Mouse (Mus musculus): ENCODE data around the gene Hook2.

The Hook2 gene

GRCm38 (mm10) chr8:84990349-84990748, at the start of gene Hook2:
Gene Hook2, plus strand, starts transcription at chr8:84990603.
- in situ Hi-C loops (cut with MboI; ENCODE audit: low pct_unique_long_range_greater_than_20kb in 1 of 2, low sequenced_read_pairs in 2 of 2, unreplicated experiment in 1 of 2) = no loop called here

- in situ Hi-C loops (cut with MboI; ENCODE audit: low pct_unique_long_range_greater_than_20kb in 1 of 2, low sequenced_read_pairs in 2 of 2, unreplicated experiment in 1 of 2) = no loop called here
Measured at GRCm38 (mm10) chr8:84943699-84944098, 46.7 kb upstream of the Hook2 start.

- in situ Hi-C loops (cut with MboI; ENCODE audit: low pct_unique_long_range_greater_than_20kb in 1 of 2, low sequenced_read_pairs in 2 of 2, unreplicated experiment in 1 of 2) = no loop called here
Measured at GRCm38 (mm10) chr8:84944478-84945160, 45.8 kb upstream of the Hook2 start.

- in situ Hi-C loops (cut with MboI; ENCODE audit: low pct_unique_long_range_greater_than_20kb in 1 of 2, low sequenced_read_pairs in 2 of 2, unreplicated experiment in 1 of 2) = no loop called here
Measured at GRCm38 (mm10) chr8:84945235-84945632, 45.2 kb upstream of the Hook2 start.

- in situ Hi-C loops (cut with MboI; ENCODE audit: low pct_unique_long_range_greater_than_20kb in 1 of 2, low sequenced_read_pairs in 2 of 2, unreplicated experiment in 1 of 2) = no loop called here
Measured at GRCm38 (mm10) chr8:84945633-84946527, 44.5 kb upstream of the Hook2 start.

GRCm38 (mm10) chr8:84946528-84947240, 43.7 kb upstream of the Hook2 start, which contains the start of gene Rtbdn:
Gene Rtbdn, plus strand, starts transcription at chr8:84946991.
- in situ Hi-C loops (cut with MboI; ENCODE audit: low pct_unique_long_range_greater_than_20kb in 1 of 2, low sequenced_read_pairs in 2 of 2, unreplicated experiment in 1 of 2) = no loop called here

GRCm38 (mm10) chr8:84947241-84947545, 43.2 kb upstream of the Hook2 start:
- in situ Hi-C loops (cut with MboI; ENCODE audit: low pct_unique_long_range_greater_than_20kb in 1 of 2, low sequenced_read_pairs in 2 of 2, unreplicated experiment in 1 of 2) = no loop called here

GRCm38 (mm10) chr8:84949753-84950152, 40.6 kb upstream of the Hook2 start:
- in situ Hi-C loops (cut with MboI; ENCODE audit: low pct_unique_long_range_greater_than_20kb in 1 of 2, low sequenced_read_pairs in 2 of 2, unreplicated experiment in 1 of 2) = no loop called here

GRCm38 (mm10) chr8:84952612-84953255, 37.7 kb upstream of the Hook2 start:
- in situ Hi-C loops (cut with MboI; ENCODE audit: low pct_unique_long_range_greater_than_20kb in 1 of 2, low sequenced_read_pairs in 2 of 2, unreplicated experiment in 1 of 2) = no loop called here

GRCm38 (mm10) chr8:84956768-84957167, 33.6 kb upstream of the Hook2 start:
- in situ Hi-C loops (cut with MboI; ENCODE audit: low pct_unique_long_range_greater_than_20kb in 1 of 2, low sequenced_read_pairs in 2 of 2, unreplicated experiment in 1 of 2) = no loop called here

GRCm38 (mm10) chr8:84959811-84960210, 30.6 kb upstream of the Hook2 start:
- in situ Hi-C loops (cut with MboI; ENCODE audit: low pct_unique_long_range_greater_than_20kb in 1 of 2, low sequenced_read_pairs in 2 of 2, unreplicated experiment in 1 of 2) = no loop called here

GRCm38 (mm10) chr8:84963952-84964351, 26.5 kb upstream of the Hook2 start:
- in situ Hi-C loops (cut with MboI; ENCODE audit: low pct_unique_long_range_greater_than_20kb in 1 of 2, low sequenced_read_pairs in 2 of 2, unreplicated experiment in 1 of 2) = no loop called here

- in situ Hi-C loops (cut with MboI; ENCODE audit: low pct_unique_long_range_greater_than_20kb in 1 of 2, low sequenced_read_pairs in 2 of 2, unreplicated experiment in 1 of 2) = no loop called here
Measured at GRCm38 (mm10) chr8:84965731-84966291, 24.6 kb upstream of the Hook2 start.

GRCm38 (mm10) chr8:84966603-84967002, 23.8 kb upstream of the Hook2 start:
- in situ Hi-C loops (cut with MboI; ENCODE audit: low pct_unique_long_range_greater_than_20kb in 1 of 2, low sequenced_read_pairs in 2 of 2, unreplicated experiment in 1 of 2) = no loop called here

- in situ Hi-C loops (cut with MboI; ENCODE audit: low pct_unique_long_range_greater_than_20kb in 1 of 2, low sequenced_read_pairs in 2 of 2, unreplicated experiment in 1 of 2) = no loop called here
Measured at GRCm38 (mm10) chr8:84967532-84968304, 22.7 kb upstream of the Hook2 start.

- in situ Hi-C loops (cut with MboI; ENCODE audit: low pct_unique_long_range_greater_than_20kb in 1 of 2, low sequenced_read_pairs in 2 of 2, unreplicated experiment in 1 of 2) = no loop called here
Measured at GRCm38 (mm10) chr8:84968650-84969049, 21.8 kb upstream of the Hook2 start.

- in situ Hi-C loops (cut with MboI; ENCODE audit: low pct_unique_long_range_greater_than_20kb in 1 of 2, low sequenced_read_pairs in 2 of 2, unreplicated experiment in 1 of 2) = no loop called here
Measured at GRCm38 (mm10) chr8:84969241-84970134, 20.9 kb upstream of the Hook2 start, which contains the start of the genes Gm49661, Prdx2 and Rnaseh2a. Gene Gm49661, minus strand, starts transcription at chr8:84969433. Gene Prdx2, plus strand, starts transcription at chr8:84969587. Gene Rnaseh2a, minus strand, starts transcription at chr8:84969767.

Measured in mouse embryonic stem cell (cell line).